Mouse (Mus musculus): ENCODE measurements around the gene Tmem210. TPM values are rescaled to one million over a fixed set of nuclear protein-coding genes. Genes with fewer than 3 reads are reported as not detected.
A peak's percentile ranks its signal among the peaks of the same experiment; 100 is the strongest.
"Not testable (repeated sequence)": the region's sequence is repeated elsewhere in the genome, so short reads cannot be mapped to it uniquely, and the experiment has no call there.

The Tmem210 gene
- total RNA-seq (2021), result not detected

GRCm38 (mm10) chr2:25287927-25288649, at the start of gene Tmem210:
Gene Tmem210, plus strand, starts transcription at chr2:25288145.
- DNase-seq, result no peak
- intact Hi-C loops (cut with DNase I), result no loop called here

- intact Hi-C loops (cut with DNase I), result no loop called here
- no peak for DNase-seq
These were observed 48.2 kb upstream of the Tmem210 start for GRCm38 (mm10) chr2:25239766-25240165.

- intact Hi-C loops (cut with DNase I), result no loop called here
- no peak for DNase-seq
These were observed 47.6 kb upstream of the Tmem210 start for GRCm38 (mm10) chr2:25240310-25240709.

- intact Hi-C loops (cut with DNase I), result no loop called here
- peak in 1 of 2 experiments; percentile 56 for DNase-seq
These were observed 47.1 kb upstream of the Tmem210 start for GRCm38 (mm10) chr2:25240723-25241437.

GRCm38 (mm10) chr2:25241438-25241775, 46.5 kb upstream of the Tmem210 start:
- intact Hi-C loops (cut with DNase I), result no loop called here
- DNase-seq, result no peak

- no peak for DNase-seq
- intact Hi-C loops (cut with DNase I), result no loop called here
These were observed 45.8 kb upstream of the Tmem210 start, which contains the start of the genes Rnf208 and Cysrt1 for GRCm38 (mm10) chr2:25242101-25242506. Gene Rnf208, plus strand, starts transcription at chr2:25242255. Gene Cysrt1, minus strand, starts transcription at chr2:25242452.

- intact Hi-C loops (cut with DNase I), result no loop called here
- DNase-seq, result no peak
These were observed 44.6 kb upstream of the Tmem210 start for GRCm38 (mm10) chr2:25243342-25243741.

- no peak for DNase-seq
- intact Hi-C loops (cut with DNase I), result no loop called here
These were observed 43.8 kb upstream of the Tmem210 start for GRCm38 (mm10) chr2:25244144-25244543.

GRCm38 (mm10) chr2:25246183-25247072, 41.5 kb upstream of the Tmem210 start, which contains the start of gene AL732309.1:
Gene AL732309.1, minus strand, starts transcription at chr2:25246863.
- intact Hi-C loops (cut with DNase I), result no loop called here
- DNase-seq, result no peak

GRCm38 (mm10) chr2:25252331-25252730, 35.6 kb upstream of the Tmem210 start:
- DNase-seq, result no peak
- intact Hi-C loops (cut with DNase I), result no loop called here

GRCm38 (mm10) chr2:25255284-25255779, 32.6 kb upstream of the Tmem210 start, which contains the start of gene Tmem203:
Gene Tmem203, plus strand, starts transcription at chr2:25255439.
- DNase-seq, result peak; percentile 90
- intact Hi-C loops (cut with DNase I), result loop anchor here (1.0 to 2.0 kb wide), 4 partner anchors 17 to 77 kb away; partner anchors contain the start of genes Anapc2, Man1b1 and Ssna1

GRCm38 (mm10) chr2:25256443-25257109, 31.4 kb upstream of the Tmem210 start:
- intact Hi-C loops (cut with DNase I), result not testable (repeated sequence)
- peak in 1 of 2 experiments; percentile 39 for DNase-seq

- DNase-seq; intact Hi-C loops (cut with DNase I): not testable (repeated sequence)
These were observed 30.7 kb upstream of the Tmem210 start for GRCm38 (mm10) chr2:25257250-25257649.

- no peak for DNase-seq
- intact Hi-C loops (cut with DNase I), result loop anchor here (2.0 kb wide), 1 partner anchor 34 kb away; no protein-coding TSS in a partner anchor
These were observed 29.1 kb upstream of the Tmem210 start for GRCm38 (mm10) chr2:25258887-25259286.

- no peak for DNase-seq
- intact Hi-C loops (cut with DNase I), result no loop called here
These were observed 26.1 kb upstream of the Tmem210 start for GRCm38 (mm10) chr2:25261870-25262269.

GRCm38 (mm10) chr2:25262291-25262767, 25.6 kb upstream of the Tmem210 start, which contains the start of gene Tprn:
Gene Tprn, plus strand, starts transcription at chr2:25262618.
- peak; percentile 88 to 91 for DNase-seq
- intact Hi-C loops (cut with DNase I), result no loop called here

GRCm38 (mm10) chr2:25262795-25263622, 24.9 kb upstream of the Tmem210 start:
- intact Hi-C loops (cut with DNase I), result no loop called here

GRCm38 (mm10) chr2:25263623-25264285, 24.2 kb upstream of the Tmem210 start:
- intact Hi-C loops (cut with DNase I), result no loop called here
- no peak for DNase-seq

More at GRCm38 (mm10) chr2:25262795-25263622, 24.9 kb upstream of the Tmem210 start:
- peak in 1 of 2 experiments; percentile 44 for DNase-seq

All from heart, postnatal 36 days (tissue).